In the genomic region with DNA sequence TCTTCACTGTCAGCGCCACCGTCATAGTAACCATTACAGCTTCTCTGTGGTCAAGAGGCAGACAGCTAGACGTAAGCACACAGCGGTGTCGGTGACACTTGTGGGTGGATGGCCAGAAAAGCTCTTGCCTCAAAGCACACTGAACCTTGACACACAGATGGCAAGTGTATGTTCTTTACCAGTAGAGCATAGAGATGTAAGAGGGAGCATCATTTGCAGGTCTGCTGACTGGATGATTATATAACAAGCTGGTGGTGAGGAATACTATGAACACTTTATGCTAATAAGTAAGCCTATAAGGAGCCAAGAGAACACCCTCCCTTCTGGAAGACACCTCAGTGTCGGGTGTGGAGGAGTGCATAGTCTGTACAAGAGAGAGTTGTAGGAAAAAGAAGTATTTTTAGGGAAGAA, we compare ENCODE assay signal across 12 mouse cellular contexts.
DNase-seq lines count a peak whose midpoint lies in the region; ATAC-seq and TF ChIP-seq lines count a peak whose summit lies in the region.
"Had no signal": no experiment of that assay in that cellular context is flagged by ENCODE, and none has a peak within 500 bp of the region (broad histone marks: within the 10 kb centered on the region; RNA-seq: fewer than 3 reads in every experiment).

No protein-coding gene starts in this region.

- H3K4me2 ChIP-seq in forebrain, embryonic 15.5 days (replicated peaks), result no peak overlapping the region
- H3K4me2 ChIP-seq in forebrain, postnatal 0 days (ENCODE audit: low read depth), result no peak overlapping the region
- no peak overlapping the region for H3K4me2 ChIP-seq in midbrain, embryonic 15.5 days

- no peak overlapping the region for H3K27ac ChIP-seq in forebrain, embryonic 15.5 days (replicated peaks)
- no peak overlapping the region for H3K27ac ChIP-seq in forebrain, embryonic 10.5 days
- no peak overlapping the region for H3K27ac ChIP-seq in forebrain, postnatal 0 days (ENCODE audit: low read depth, low read length)
- H3K27ac ChIP-seq in midbrain, embryonic 15.5 days, result no peak overlapping the region

- H3K27me3 ChIP-seq in forebrain, embryonic 15.5 days, result no peaks in the 10 kb centered on the region
- H3K27me3 ChIP-seq in forebrain, embryonic 10.5 days (ENCODE audit: poor library complexity, severe bottlenecking), result no peaks in the 10 kb centered on the region
- H3K27me3 ChIP-seq in forebrain, postnatal 0 days (ENCODE audit: insufficient read depth, low read length), result no peaks in the 10 kb centered on the region
- H3K27me3 ChIP-seq in midbrain, embryonic 15.5 days (replicated peaks), result no peaks in the 10 kb centered on the region

- no peaks in the 10 kb centered on the region for H3K9me3 ChIP-seq in forebrain, embryonic 15.5 days
- no peaks in the 10 kb centered on the region for H3K9me3 ChIP-seq in forebrain, embryonic 10.5 days
- no peaks in the 10 kb centered on the region for H3K9me3 ChIP-seq in forebrain, postnatal 0 days (ENCODE audit: low read length)
- H3K9me3 ChIP-seq in midbrain, embryonic 15.5 days, result no peaks in the 10 kb centered on the region

- 77% methylated on average over 6 of the region's 6 CpGs for WGBS in forebrain, embryonic 15.5 days
- WGBS in forebrain, embryonic 10.5 days, result 82% methylated on average over 6 of the region's 6 CpGs
- 70% methylated on average over 6 of the region's 6 CpGs for WGBS in forebrain, postnatal 0 days
- 70% methylated on average over 6 of the region's 6 CpGs for WGBS in midbrain, embryonic 15.5 days

- no peaks in the 10 kb centered on the region for H3K36me3 ChIP-seq in forebrain, embryonic 15.5 days
- H3K36me3 ChIP-seq in forebrain, embryonic 10.5 days (replicated peaks), result peaks cover 4% of the 10 kb centered on the region; the same call in 1 of the 2 replicates
- H3K36me3 ChIP-seq in forebrain, postnatal 0 days (ENCODE audit: insufficient read depth), result no peaks in the 10 kb centered on the region
- H3K36me3 ChIP-seq in midbrain, embryonic 15.5 days (replicated peaks), result no peaks in the 10 kb centered on the region

- TF ChIP-seq CTCF in forebrain, postnatal 0 days (IDR thresholded peaks at IDR 0.05; ENCODE audit: low read depth), result no peak

- H3K9ac ChIP-seq in forebrain, embryonic 15.5 days (replicated peaks), result no peak overlapping the region
- no peak overlapping the region for H3K9ac ChIP-seq in forebrain, postnatal 0 days
- H3K9ac ChIP-seq in midbrain, embryonic 15.5 days, result no peak overlapping the region

- no peak for DNase-seq in forebrain, embryonic 10.5 days (ENCODE audit: extremely low spot score, low spot score)
- peak; percentile 54 for DNase-seq in layer of hippocampus, adult 9-11 months
- DNase-seq in layer of hippocampus, postnatal 10 days (ENCODE audit: low spot score in 2 of 2), result no peak
- DNase-seq in forebrain, postnatal 0 days, result no peak
- no peak for DNase-seq in ovary, postnatal 14 days (ENCODE audit: low spot score)
- DNase-seq in spleen, postnatal 14 days (ENCODE audit: low spot score in 2 of 2), result no peak
- DNase-seq: B cell, adult 2 months; layer of hippocampus, postnatal 36 days; spleen, adult 18-20 months had no signal

- no peak overlapping the region for H3K4me3 ChIP-seq in forebrain, embryonic 15.5 days
- H3K4me3 ChIP-seq in forebrain, embryonic 10.5 days, result no peak overlapping the region
- no peak overlapping the region for H3K4me3 ChIP-seq in forebrain, postnatal 0 days (ENCODE audit: low read depth, low read length)
- no peak overlapping the region for H3K4me3 ChIP-seq in midbrain, embryonic 15.5 days

- ATAC-seq in forebrain, embryonic 15.5 days (replicated peaks), result 0 out of 2 replicates have a peak, but pooled peaks have one; percentile 36
- ATAC-seq in forebrain, postnatal 0 days, result peak; percentile 50
- 0 out of 2 replicates have a peak, but pooled peaks have one; percentile 52 for ATAC-seq in midbrain, embryonic 15.5 days (replicated peaks)
- ATAC-seq: intestine, postnatal 0 days had no signal

- peaks cover 7% of the 10 kb centered on the region; the same call in 1 of the 2 replicates for H3K4me1 ChIP-seq in forebrain, embryonic 15.5 days
- peaks cover 16% of the 10 kb centered on the region for H3K4me1 ChIP-seq in forebrain, embryonic 10.5 days
- no peaks in the 10 kb centered on the region for H3K4me1 ChIP-seq in forebrain, postnatal 0 days (ENCODE audit: insufficient read depth)
- no peaks in the 10 kb centered on the region; the same call in 1 of the 2 replicates for H3K4me1 ChIP-seq in midbrain, embryonic 15.5 days
